Mouse (Mus musculus) hindbrain, embryonic 10.5 days (tissue): ENCODE data around the gene Igf1r. TPM values are rescaled to one million over a fixed set of nuclear protein-coding genes. Genes with fewer than 3 reads are reported as not detected.
A peak's percentile ranks its signal among the peaks of the same experiment; 100 is the strongest.

Source experiments
- DNase-seq: peaks from one replicate; pipeline ENCODE4 v3.0.0-alpha.2; 2017; ENCODE audit warnings: low spot score
- H3K27ac ChIP-seq: fragments of 300-500 bp; sonication (generic); 2 replicates; pipeline ENCODE4 v1.5.1; 2016; ENCODE audit warnings: mild to moderate bottlenecking, moderate library complexity
- H3K27me3 ChIP-seq: fragments of 300-500 bp; sonication (generic); 2 replicates; pipeline ENCODE4 v1.6.1; 2016; ENCODE audit warnings: mild to moderate bottlenecking; ENCODE audit not compliant: poor library complexity, insufficient read depth, severe bottlenecking
- H3K36me3 ChIP-seq: fragments of 300-500 bp; sonication (generic); 2 replicates; pipeline ENCODE4 v1.6.1; 2016; ENCODE audit warnings: mild to moderate bottlenecking, moderate library complexity
- H3K4me1 ChIP-seq: fragments of 300-500 bp; sonication (generic); replicated peaks from 2 replicates; pipeline ENCODE4 v1.6.1; 2016; ENCODE audit warnings: mild to moderate bottlenecking
- H3K4me3 ChIP-seq: fragments of 300-500 bp; sonication (generic); 2 replicates; pipeline ENCODE4 v1.5.1; 2016; ENCODE audit warnings: mild to moderate bottlenecking, moderate library complexity
- H3K9me3 ChIP-seq: fragments of 300-500 bp; sonication (generic); 2 replicates; pipeline ENCODE4 v1.6.1; 2016; ENCODE audit warnings: mild to moderate bottlenecking, moderate library complexity
- WGBS: fragments of 180-500 bp; shearing (Covaris S2); methylation state at CpG from one replicate; pipeline ENCODE4 v1.1.7; 2016; 5-methylcytosine and 5-hydroxymethylcytosine counted together
- polyA plus RNA-seq: library from polyadenylated mRNA; unstranded; fragments of >200 nt; fragmentation: Nextera tagmentation; extraction: Ambion mirVana; gene quantifications from 2 replicates; pipeline ENCODE4 v1.2.1, GENCODE M21; 2016

Gene Igf1r
- polyA plus RNA-seq, 1 experiment from 2014 or later, result 24.9 TPM

- no peaks in the 10 kb centered on the region for H3K36me3 ChIP-seq
- H3K4me3 ChIP-seq, result no peak overlapping the region
- WGBS, result 52% methylated on average over 11 of the region's 11 CpGs
- H3K4me1 ChIP-seq, result peaks cover 74% of the 10 kb centered on the region
- H3K27ac ChIP-seq, result peak overlapping the region; percentile 16; the same call in 1 of the 2 replicates
- no peaks in the 10 kb centered on the region for H3K9me3 ChIP-seq
- no peaks in the 10 kb centered on the region for H3K27me3 ChIP-seq
- no peak for DNase-seq
Measured at GRCm38 (mm10) chr7:68080122-68080845, 127.7 kb downstream of the Igf1r start.

- Histone ChIP-seq H3K27me3 (no peaks in the 10 kb centered on the region), H3K4me1 (peaks cover 78% of the 10 kb centered on the region), H3K36me3 (peaks cover 7% of the 10 kb centered on the region; the same call in 1 of the 2 replicates), H3K4me3 (peak overlapping the region; percentile 28), H3K27ac (peak overlapping the region; percentile 89), H3K9me3 (no peaks in the 10 kb centered on the region)
- WGBS, result 2% methylated on average over 12 of the region's 12 CpGs
- DNase-seq, result peak; percentile 79
Measured at GRCm38 (mm10) chr7:68085338-68085737, 132.7 kb downstream of the Igf1r start.

- Histone ChIP-seq H3K4me3 (peak overlapping the region; percentile 28; the same call in 1 of the 2 replicates), H3K27me3 (no peaks in the 10 kb centered on the region), H3K4me1 (peaks cover 75% of the 10 kb centered on the region), H3K9me3 (no peaks in the 10 kb centered on the region), H3K36me3 (peaks cover 13% of the 10 kb centered on the region; the same call in 1 of the 2 replicates), H3K27ac (peak overlapping the region; percentile 89)
- 25% methylated on average over 4 of the region's 4 CpGs for WGBS
- DNase-seq, result peak; percentile 30
Measured at GRCm38 (mm10) chr7:68085870-68086341, 133.3 kb downstream of the Igf1r start.

GRCm38 (mm10) chr7:68087496-68087895 lies 134.9 kb downstream of the Igf1r start:
- DNase-seq, result no peak
- Histone ChIP-seq H3K27ac (peak overlapping the region; percentile 50; the same call in 1 of the 2 replicates), H3K27me3 (no peaks in the 10 kb centered on the region), H3K36me3 (peaks cover 24% of the 10 kb centered on the region; the same call in 1 of the 2 replicates), H3K4me1 (peaks cover 61% of the 10 kb centered on the region), H3K9me3 (no peaks in the 10 kb centered on the region), H3K4me3 (no peak overlapping the region)
- 58% methylated on average over 4 of the region's 4 CpGs for WGBS

GRCm38 (mm10) chr7:68088825-68089224 lies 136.2 kb downstream of the Igf1r start:
- Histone ChIP-seq H3K36me3 (peaks cover 29% of the 10 kb centered on the region; the same call in 1 of the 2 replicates), H3K27ac (no peak overlapping the region), H3K4me3 (no peak overlapping the region), H3K27me3 (no peaks in the 10 kb centered on the region), H3K4me1 (peaks cover 50% of the 10 kb centered on the region), H3K9me3 (no peaks in the 10 kb centered on the region)
- no peak for DNase-seq
- WGBS, result 88% methylated on average over 6 of the region's 6 CpGs

- Histone ChIP-seq H3K4me3 (no peak overlapping the region), H3K27me3 (no peaks in the 10 kb centered on the region), H3K27ac (no peak overlapping the region), H3K9me3 (no peaks in the 10 kb centered on the region), H3K4me1 (peaks cover 43% of the 10 kb centered on the region), H3K36me3 (peaks cover 36% of the 10 kb centered on the region; the same call in 1 of the 2 replicates)
- 92% methylated on average over 10 of the region's 10 CpGs for WGBS
- DNase-seq, result no peak
Measured at GRCm38 (mm10) chr7:68089725-68090124, 137.1 kb downstream of the Igf1r start.

- Histone ChIP-seq H3K9me3 (no peaks in the 10 kb centered on the region), H3K27me3 (no peaks in the 10 kb centered on the region), H3K4me1 (peaks cover 38% of the 10 kb centered on the region), H3K4me3 (no peak overlapping the region), H3K27ac (no peak overlapping the region), H3K36me3 (peaks cover 37% of the 10 kb centered on the region; the same call in 1 of the 2 replicates)
- DNase-seq, result no peak
- WGBS, result 90% methylated on average over 8 of the region's 8 CpGs
Measured at GRCm38 (mm10) chr7:68090576-68090975, 137.9 kb downstream of the Igf1r start.

GRCm38 (mm10) chr7:68092304-68092978 lies 139.8 kb downstream of the Igf1r start:
- no peak for DNase-seq
- no peak overlapping the region for H3K4me3 ChIP-seq
- WGBS, result 87% methylated on average over 8 of the region's 8 CpGs

GRCm38 (mm10) chr7:68093817-68094216 lies 141.2 kb downstream of the Igf1r start:
- 91% methylated on average over 9 of the region's 9 CpGs for WGBS
- DNase-seq, result no peak
- Histone ChIP-seq H3K36me3 (peaks cover 37% of the 10 kb centered on the region), H3K9me3 (no peaks in the 10 kb centered on the region), H3K4me1 (peaks cover 20% of the 10 kb centered on the region), H3K27ac (no peak overlapping the region), H3K4me3 (no peak overlapping the region), H3K27me3 (no peaks in the 10 kb centered on the region)

More at GRCm38 (mm10) chr7:68092304-68092978, 139.8 kb downstream of the Igf1r start:
- H3K9me3 ChIP-seq, result no peaks in the 10 kb centered on the region
- peaks cover 29% of the 10 kb centered on the region for H3K4me1 ChIP-seq
- H3K36me3 ChIP-seq, result peaks cover 37% of the 10 kb centered on the region
- no peak overlapping the region for H3K27ac ChIP-seq
- no peaks in the 10 kb centered on the region for H3K27me3 ChIP-seq

- Histone ChIP-seq H3K9me3 (no peaks in the 10 kb centered on the region), H3K4me1 (peaks cover 17% of the 10 kb centered on the region), H3K36me3 (peaks cover 28% of the 10 kb centered on the region), H3K4me3 (no peak overlapping the region), H3K27me3 (no peaks in the 10 kb centered on the region), H3K27ac (peak overlapping the region; percentile 37; the same call in 1 of the 2 replicates)
- WGBS, result 61% methylated on average over 4 of the region's 4 CpGs
- no peak for DNase-seq
Measured at GRCm38 (mm10) chr7:68095574-68095973, 142.9 kb downstream of the Igf1r start.

- no peaks in the 10 kb centered on the region for H3K9me3 ChIP-seq
- WGBS, result 84% methylated on average over 6 of the region's 6 CpGs
- no peak overlapping the region for H3K27ac ChIP-seq
- no peaks in the 10 kb centered on the region for H3K27me3 ChIP-seq
- peaks cover 17% of the 10 kb centered on the region for H3K4me1 ChIP-seq
- H3K4me3 ChIP-seq, result no peak overlapping the region
- no peak for DNase-seq
- H3K36me3 ChIP-seq, result peaks cover 19% of the 10 kb centered on the region
Measured at GRCm38 (mm10) chr7:68096411-68096810, 143.8 kb downstream of the Igf1r start.

GRCm38 (mm10) chr7:68097081-68097836 lies 144.6 kb downstream of the Igf1r start:
- peaks cover 19% of the 10 kb centered on the region for H3K4me1 ChIP-seq
- no peaks in the 10 kb centered on the region for H3K27me3 ChIP-seq
- 91% methylated on average over 7 of the region's 7 CpGs for WGBS

More at GRCm38 (mm10) chr7:68097081-68097836, 144.6 kb downstream of the Igf1r start:
- peaks cover 14% of the 10 kb centered on the region for H3K36me3 ChIP-seq
- H3K9me3 ChIP-seq, result no peaks in the 10 kb centered on the region
- no peak for DNase-seq
- H3K27ac ChIP-seq, result no peak overlapping the region
- H3K4me3 ChIP-seq, result no peak overlapping the region
